Mouse (Mus musculus) T-cell, adult 2 months (primary cell): ENCODE measurements around the gene Chchd1.
A peak's percentile ranks its signal among the peaks of the same experiment; 100 is the strongest.
"Not testable (repeated sequence)": the region's sequence is repeated elsewhere in the genome, so short reads cannot be mapped to it uniquely, and the experiment has no call there.

Experiments used
- DNase-seq: peaks from one replicate; pipeline ENCODE4 v3.0.0; 2022; ENCODE audit warnings: low spot score

The Chchd1 gene

DNA sequence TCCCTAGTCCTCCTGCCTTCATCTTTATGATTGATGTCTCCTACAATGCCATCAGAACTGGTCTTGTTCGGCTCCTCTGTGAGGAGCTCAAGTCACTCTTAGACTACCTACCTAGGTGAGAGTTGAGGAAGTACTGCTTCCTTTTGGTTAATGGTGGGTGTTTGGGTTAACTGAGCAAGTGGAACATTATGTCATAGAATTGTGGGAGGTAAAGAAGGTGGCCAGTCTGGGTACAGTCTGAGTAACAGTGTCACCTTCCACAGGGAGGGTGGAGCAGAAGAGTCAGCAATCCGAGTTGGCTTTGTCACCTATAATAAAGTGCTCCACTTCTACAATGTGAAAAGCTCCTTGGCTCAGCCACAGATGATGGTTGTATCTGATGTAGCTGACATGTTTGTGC lies 13.8 kb upstream of the Chchd1 start:
- no peak for DNase-seq

DNA sequence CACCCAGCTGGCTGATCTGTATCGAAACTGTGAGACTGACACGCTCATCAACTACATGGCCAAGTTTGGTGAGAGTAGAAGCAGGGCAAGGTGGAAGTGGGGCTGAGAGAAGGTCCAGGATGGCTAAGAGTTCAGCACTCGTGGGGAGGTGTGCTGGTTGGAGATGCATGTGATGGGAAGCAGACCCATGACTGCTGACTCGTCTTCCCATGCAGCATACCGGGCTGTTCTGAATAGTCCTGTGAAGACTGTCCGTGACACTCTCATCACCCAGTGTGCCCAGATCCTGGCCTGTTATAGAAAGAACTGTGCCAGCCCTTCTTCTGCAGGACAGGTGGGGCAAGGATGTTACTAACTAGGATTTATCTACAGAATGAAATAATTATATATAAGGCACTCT lies 11.0 kb upstream of the Chchd1 start:
- no peak for DNase-seq

DNA sequence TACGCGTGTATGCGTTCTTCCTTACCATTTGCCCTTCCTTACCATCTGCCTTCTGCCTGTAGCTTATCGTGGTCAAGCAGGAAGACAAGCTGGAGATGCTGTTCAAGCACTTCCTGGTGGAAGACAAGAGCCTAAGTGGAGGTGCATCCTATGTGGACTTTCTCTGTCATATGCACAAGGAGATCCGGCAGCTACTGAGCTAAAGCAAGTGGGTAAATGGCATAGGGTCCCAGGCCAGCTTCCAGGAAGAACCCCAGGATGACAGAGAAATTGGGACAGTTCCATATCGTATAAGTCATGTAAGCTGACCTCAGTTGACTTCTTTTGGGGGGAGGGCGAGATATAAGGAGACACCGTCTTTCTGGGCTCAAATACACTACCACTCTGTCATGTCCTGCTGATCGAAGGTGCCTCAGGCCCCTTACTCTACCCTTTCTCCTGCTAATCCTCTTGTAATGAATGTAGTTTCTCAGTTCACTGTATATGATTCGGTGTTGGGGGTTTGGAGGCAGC lies 9.2 kb upstream of the Chchd1 start:
- no peak for DNase-seq

DNA sequence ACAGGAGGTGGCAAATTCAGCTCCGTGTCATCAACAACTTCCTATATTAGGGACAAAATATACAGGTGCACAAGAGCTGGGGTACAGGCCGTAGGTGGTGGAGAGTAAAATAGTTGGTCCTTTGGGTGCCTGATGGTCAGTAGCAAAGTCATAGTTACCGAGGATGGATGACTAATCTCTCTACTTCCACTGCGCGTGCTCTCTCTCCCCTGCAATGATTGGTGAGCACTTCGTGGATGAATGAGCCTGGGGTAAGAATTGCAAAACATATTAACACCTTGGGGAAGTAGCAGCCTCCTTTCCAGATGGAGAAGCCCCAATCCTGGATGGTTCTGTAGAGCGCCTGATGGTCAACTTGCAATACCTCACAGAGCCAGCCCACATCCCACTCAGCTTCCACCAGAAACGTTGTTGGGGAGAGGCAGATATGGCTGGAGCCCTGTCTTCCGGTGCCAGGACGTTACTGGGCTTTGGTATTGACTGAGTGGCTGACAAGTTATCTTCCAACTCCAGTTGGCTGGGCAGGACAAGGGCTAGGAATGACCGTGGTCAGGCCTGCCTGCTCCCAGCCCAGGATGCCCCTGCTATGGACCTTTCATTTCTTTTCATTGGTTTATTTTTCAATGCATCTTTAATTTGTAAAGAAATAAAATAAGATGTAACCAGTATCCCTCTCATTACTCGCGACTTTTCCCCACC lies 8.5 kb upstream of the Chchd1 start:
- no peak for DNase-seq

DNA sequence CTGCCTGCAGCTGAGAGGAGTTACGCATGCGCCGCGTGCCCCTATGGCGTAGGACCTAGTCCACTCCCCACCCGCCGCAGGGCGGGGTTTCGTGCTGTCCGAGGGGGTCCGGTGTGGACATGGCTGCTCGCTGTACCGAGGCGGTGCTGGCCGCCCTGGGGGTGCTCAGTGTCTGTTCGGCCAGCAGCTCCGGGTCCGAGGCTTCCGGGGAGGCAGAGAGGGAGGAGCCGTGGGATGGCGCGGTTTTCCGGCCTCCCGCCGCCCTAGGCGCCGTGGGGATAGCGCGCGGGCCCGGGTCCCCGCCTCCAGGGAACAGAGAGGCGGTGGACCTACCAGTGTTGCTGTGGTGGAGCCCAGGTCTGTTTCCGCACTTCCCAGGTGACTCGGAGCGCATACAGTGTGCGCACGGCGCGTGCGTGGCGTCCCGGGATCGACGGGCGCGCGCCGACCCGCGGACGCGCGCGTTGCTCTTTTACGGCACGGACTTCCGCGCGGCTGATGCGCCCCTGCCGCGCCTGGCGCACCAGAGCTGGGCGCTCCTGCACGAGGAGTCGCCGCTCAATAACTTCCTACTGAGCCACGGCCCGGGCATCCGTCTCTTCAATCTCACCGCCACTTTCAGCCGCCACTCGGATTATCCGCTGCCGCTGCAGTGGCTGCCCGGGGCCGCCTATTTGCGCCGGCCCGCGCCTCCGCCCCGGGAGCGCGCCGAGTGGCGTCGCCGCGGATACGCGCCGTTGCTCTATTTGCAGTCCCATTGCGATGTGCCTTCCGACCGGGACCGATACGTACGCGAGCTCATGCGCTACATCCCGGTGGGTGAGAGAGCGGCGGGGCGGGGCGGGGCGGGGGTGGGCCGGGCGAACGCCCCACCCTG lies 7.7 kb upstream of the Chchd1 start, which contains the start of gene Fut11:
Gene Fut11 (plus strand): TSS at position 85 of the 877 bp plus-strand sequence.
- DNase-seq, result peak; percentile 87

DNA sequence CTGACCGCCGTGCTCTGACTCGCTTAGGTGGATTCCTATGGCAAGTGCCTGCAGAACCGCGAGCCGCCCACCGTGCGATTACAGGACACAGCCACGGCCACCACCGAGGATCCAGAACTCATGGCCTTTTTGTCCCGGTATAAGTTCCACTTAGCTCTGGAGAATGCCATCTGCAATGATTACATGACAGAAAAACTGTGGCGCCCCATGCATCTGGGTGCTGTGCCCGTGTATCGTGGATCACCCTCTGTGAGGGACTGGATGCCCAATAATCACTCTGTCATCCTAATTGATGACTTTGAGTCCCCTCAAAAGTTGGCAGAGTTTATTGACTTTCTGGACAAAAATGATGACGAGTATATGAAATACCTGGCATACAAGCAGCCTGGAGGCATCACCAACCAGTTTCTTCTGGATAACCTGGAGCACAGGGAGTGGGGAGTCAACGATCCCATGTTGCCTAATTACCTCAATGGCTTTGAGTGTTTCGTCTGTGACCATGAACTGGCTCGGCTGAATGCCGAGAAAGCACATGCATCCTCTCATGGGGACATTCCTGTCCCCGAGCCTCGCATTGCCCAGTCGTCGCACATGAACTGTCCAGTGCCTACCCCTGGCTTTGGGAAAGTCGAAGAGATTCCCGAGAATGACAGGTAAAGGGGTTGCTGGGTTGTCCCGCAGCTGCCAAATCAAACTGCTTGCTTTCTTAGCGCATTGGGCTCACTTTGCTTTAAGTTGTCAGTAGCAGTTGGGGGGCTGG lies 6.9 kb upstream of the Chchd1 start:
- no peak for DNase-seq

- DNase-seq, result peak; percentile 46
Observed at GRCm38 (mm10) chr14:20696986-20697385, 5.8 kb upstream of the Chchd1 start.

DNA sequence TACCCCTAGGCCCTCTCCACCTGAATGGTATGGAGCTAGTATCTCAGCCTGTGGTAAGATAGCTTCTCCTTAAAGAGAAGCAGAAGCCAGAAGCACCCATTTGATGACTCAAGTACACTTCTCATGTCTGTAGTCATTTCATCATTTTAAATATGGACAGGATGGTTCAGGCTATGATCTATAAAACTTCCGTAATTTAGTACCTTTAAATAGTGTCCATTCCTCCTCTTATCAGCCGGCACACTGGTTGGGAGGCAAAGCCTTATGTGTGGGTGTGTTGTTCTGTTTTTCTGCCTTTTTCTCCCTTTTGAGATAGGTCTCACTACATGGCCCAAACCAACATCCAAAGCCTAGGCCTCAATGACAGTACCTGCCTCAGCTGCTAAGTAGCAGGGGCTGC lies 4.3 kb upstream of the Chchd1 start:
- DNase-seq, result no peak

- no peak for DNase-seq
Observed at GRCm38 (mm10) chr14:20700362-20700761, 2.4 kb upstream of the Chchd1 start.

DNA sequence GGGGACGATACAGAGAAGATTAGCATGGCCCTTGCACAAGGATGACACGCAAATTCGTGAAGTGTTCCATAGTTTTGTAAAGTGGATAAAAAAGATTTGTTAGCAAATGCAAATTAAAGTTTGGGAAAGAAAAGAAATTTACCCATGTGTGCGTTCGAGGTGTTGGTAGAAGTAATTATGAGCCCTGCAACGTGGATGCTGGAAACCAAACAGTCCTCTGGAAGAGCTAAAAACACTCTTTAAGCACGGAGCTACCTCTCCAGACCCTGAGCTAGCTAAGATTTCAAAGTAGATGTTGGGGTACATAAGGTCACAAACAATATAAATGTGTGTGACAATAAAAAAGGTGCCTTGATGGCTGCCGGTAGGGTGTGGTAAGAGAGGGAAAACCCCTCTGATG lies 1.3 kb upstream of the Chchd1 start:
- DNase-seq, result no peak

DNA sequence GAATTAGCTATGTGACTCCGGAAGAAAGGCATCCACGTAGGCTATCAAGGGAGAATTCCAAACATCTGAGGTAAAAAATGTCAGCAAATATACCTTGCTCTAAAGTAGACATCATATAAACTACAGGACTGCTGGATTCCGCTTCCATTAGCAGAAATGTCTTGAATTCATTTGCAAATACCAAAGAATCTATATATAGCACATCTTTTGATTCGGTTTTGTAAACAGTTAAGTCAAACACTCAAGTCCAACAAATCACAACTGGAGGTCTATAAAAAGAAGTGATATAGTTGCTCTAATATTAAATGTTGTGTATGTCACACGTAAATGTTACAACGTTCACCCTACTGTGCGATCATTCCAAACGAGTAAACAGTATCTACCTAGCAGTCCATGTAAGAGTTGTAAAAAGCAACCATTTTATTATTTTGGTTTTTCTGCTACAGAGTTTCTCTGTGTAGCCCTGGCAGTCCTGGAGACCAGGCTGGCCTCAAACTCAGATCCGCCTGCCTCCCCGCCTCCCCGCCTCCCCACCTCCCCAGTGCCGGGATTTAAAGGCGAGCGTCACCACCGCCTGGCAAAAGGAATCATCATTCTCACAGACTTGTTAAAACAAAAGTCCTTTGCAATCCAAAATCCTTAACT lies 588 bp upstream of the Chchd1 start:
- no peak for DNase-seq

DNA sequence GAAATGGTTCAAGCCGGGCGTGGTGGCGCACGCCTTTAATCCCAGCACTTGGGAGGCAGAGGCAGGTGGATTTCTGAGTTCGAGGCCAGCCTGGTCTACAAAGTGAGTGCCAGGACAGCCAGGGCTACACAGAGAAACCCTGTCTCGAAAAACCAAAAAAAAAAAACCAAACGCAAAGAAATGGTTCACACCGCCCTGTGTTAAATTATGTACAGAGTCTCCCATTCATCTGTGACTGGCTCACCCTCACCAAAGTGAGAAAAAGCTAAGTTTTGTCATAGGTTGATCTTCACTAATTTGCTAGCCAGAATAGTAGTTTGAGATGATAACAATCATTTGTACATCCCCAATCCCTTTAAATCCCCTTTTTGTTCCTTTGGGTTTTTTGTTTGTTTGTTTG lies 655 bp downstream of the Chchd1 start:
- DNase-seq, result not testable (repeated sequence)

GRCm38 (mm10) chr14:20707201-20708190 lies 4.7 kb downstream of the Chchd1 start, which contains the start of gene Zswim8:
Zswim8 (plus strand) TSS chr14:20707552.
- peak; percentile 62 for DNase-seq

GRCm38 (mm10) chr14:20708239-20708638 lies 5.4 kb downstream of the Chchd1 start:
- DNase-seq, result peak; percentile 62

- no peak for DNase-seq
Observed at GRCm38 (mm10) chr14:20713832-20714231, 11.0 kb downstream of the Chchd1 start.

DNA sequence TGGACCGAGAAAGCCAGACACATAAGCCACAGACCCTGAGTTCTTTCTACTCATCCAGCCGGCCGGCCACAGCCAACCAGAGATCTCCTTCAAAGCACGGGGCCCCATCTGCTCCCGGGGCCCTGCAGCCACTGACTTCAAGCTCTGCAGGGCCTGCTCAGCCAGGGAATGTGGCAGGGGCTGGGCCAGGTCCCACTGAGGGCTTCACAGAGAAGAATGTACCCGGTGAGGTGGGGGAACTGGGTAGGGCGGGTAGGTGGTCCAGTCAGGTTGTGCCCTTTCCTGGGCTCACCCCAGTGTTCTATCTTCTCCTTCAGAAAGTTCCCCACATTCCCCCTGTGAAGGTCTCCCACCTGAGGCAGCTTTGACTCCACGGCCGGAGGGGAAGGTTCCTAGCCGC lies 15.6 kb downstream of the Chchd1 start:
- no peak for DNase-seq

GRCm38 (mm10) chr14:20719767-20720166 lies 17.0 kb downstream of the Chchd1 start:
- no peak for DNase-seq

DNA sequence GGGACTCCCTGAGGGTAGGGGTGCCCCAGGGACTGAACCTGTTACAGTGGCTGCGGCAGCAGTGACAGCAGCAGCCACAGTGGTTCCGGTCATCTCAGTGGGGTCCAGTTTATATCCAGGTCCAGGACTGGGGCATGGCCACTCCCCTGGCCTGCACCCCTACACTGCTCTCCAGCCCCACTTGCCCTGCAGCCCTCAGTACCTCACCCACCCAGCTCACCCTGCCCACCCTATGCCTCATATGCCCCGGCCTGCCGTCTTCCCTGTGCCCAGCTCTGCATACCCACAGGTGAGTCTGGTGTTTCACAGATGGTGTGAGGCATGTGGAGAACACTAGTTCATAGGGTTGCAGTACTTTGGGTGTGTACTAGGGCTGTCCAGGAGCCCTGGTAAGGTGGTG lies 18.6 kb downstream of the Chchd1 start:
- no peak for DNase-seq

DNA sequence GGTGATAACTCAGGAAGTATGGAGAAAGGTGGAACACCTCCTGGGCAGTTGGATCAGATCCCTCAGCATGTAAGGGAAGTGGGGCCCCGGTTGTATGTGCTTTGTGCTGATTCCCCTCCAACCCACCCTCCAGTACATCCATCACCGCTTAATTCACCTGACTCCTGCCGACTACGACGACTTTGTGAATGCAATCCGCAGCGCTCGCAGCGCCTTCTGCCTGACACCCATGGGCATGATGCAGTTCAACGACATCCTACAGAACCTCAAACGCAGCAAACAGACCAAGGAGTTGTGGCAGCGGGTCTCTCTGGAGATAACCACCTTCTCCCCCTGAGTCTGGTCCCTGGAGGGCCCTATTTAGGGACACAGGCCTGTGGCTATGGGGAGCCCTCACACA lies 20.2 kb downstream of the Chchd1 start:
- DNase-seq, result no peak

DNA sequence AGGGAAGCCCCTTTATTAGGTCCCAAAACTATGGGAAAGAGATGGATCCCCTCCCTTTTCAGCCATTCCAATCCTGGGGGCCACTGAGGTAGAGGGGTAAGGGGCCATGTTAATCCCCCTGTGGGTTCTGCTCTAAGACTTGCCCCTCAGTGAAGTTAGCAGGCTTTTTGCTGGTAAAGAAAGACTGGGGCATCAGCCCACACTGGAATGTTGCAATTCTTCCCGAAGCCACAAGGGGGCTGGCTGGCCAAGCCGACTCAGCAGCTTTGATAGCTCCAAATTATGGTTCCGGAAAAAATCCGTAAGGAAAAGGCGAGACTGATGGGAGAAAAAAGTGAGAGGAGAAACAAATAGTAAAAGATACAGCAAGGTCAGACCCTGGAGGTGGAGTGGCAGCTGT lies 21.2 kb downstream of the Chchd1 start:
- peak; percentile 38 for DNase-seq
